Mouse (Mus musculus) forebrain, embryonic 16.5 days (tissue): ENCODE data around the gene Tap1. TPM values are rescaled to one million over a fixed set of nuclear protein-coding genes. Genes with fewer than 3 reads are reported as not detected.
"Not testable (repeated sequence)": the region's sequence is repeated elsewhere in the genome, so short reads cannot be mapped to it uniquely, and the experiment has no call there.

Source experiments
- ATAC-seq: fragments of 200-750 bp; cut with Nextera tagmentation; 2 replicates; pipeline ENCODE4 v1.8.0; 2017; ENCODE audit warnings: mild to moderate bottlenecking, moderate library complexity
- H3K27ac ChIP-seq: fragments of 300-500 bp; sonication (generic); 2 replicates; pipeline ENCODE4 v1.5.1; 2014; ENCODE audit warnings: low read length, control low read depth
- H3K27me3 ChIP-seq: fragments of 300-500 bp; sonication (generic); replicated peaks from 2 replicates; pipeline ENCODE4 v1.6.1; 2014; ENCODE audit warnings: low read length; ENCODE audit not compliant: control insufficient read depth, insufficient read depth
- H3K36me3 ChIP-seq: fragments of 300-500 bp; sonication (generic); 2 replicates; pipeline ENCODE4 v1.6.1; 2014; ENCODE audit not compliant: control insufficient read depth, insufficient read depth
- H3K4me1 ChIP-seq: fragments of 300-500 bp; sonication (generic); replicated peaks from 2 replicates; pipeline ENCODE4 v1.6.1; 2014; ENCODE audit warnings: low read length; ENCODE audit not compliant: control insufficient read depth, insufficient read depth
- H3K4me2 ChIP-seq: fragments of 300-500 bp; sonication (generic); 2 replicates; pipeline ENCODE4 v1.6.1; 2014; ENCODE audit warnings: mild to moderate bottlenecking, low read length, control low read depth
- H3K4me3 ChIP-seq: fragments of 300-500 bp; sonication (generic); replicated peaks from 2 replicates; pipeline ENCODE4 v1.5.1; 2014; ENCODE audit warnings: mild to moderate bottlenecking, low read length, control low read depth
- H3K9ac ChIP-seq: fragments of 300-500 bp; sonication (generic); replicated peaks from 2 replicates; pipeline ENCODE4 v1.6.1; 2014; ENCODE audit warnings: low read depth, low read length, control low read depth
- H3K9me3 ChIP-seq: fragments of 300-500 bp; sonication (generic); 2 replicates; pipeline ENCODE4 v1.6.1; 2016; ENCODE audit warnings: low read length; ENCODE audit not compliant: control insufficient read depth
- WGBS: fragments of 180-500 bp; shearing (Covaris S2); extraction: QIAGEN DNeasy Blood & Tissue Kit; methylation state at CpG from one replicate; pipeline ENCODE4 v1.1.7; 2014; 5-methylcytosine and 5-hydroxymethylcytosine counted together
- polyA plus RNA-seq: library from polyadenylated mRNA; unstranded; fragments of >200 nt; fragmentation: Nextera tagmentation; extraction: Ambion mirVana; gene quantifications from 2 replicates; pipeline ENCODE4 v1.2.1, GENCODE M21; 2015

The Tap1 gene
- polyA plus RNA-seq, 1 experiment from 2014 or later, result 2.6 TPM

DNA sequence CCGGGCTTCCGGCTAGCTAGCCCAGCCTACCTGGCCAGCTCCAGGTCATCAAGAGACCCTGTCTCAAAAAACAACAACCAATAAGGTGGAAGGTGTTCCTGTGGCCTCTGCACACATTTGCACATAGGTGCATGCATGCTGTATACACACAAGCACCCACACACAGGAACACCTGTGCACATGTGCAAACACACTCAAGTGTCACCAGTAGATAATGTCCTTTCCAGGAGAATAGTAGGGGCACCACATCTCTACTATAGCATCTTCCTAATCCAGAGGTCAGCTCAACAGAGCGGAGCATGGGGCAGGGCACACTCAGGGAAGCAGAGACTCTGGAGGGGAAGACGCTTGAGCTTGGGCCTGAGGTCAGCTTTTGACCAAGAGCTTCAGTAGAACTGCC, 43.1 kb upstream of the Tap1 start:
- H3K27ac ChIP-seq, H3K4me2 ChIP-seq, H3K4me1 ChIP-seq, ATAC-seq, H3K9me3 ChIP-seq, H3K36me3 ChIP-seq, H3K9ac ChIP-seq, H3K4me3 ChIP-seq: not testable (repeated sequence)
- WGBS, result 90% methylated on average over 4 of the region's 4 CpGs
- peaks cover 21% of the 10 kb centered on the region for H3K27me3 ChIP-seq

DNA sequence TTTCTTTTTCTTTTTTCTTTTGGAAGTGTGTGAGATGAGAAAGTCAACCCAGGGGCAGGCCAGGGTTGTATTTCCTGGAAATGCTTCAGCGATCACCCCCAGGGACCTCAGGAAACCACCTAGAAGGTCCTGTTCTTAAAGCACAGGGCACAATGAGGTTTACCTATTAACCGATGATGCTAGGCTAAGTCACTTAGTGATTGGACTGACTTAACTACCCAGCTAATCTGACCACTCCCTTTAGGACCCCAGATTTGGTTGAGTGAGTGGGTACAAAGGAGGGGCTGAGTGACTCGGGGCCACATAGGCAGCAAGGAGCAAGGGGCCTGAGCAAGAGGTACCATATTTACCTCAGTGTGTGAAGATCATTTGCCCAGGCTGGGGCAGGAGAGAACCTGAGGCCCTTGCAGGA, 42.4 kb upstream of the Tap1 start:
- H3K9me3 ChIP-seq, result no peaks in the 10 kb centered on the region
- ATAC-seq, result no peak
- 73% methylated on average over 3 of the region's 3 CpGs for WGBS
- H3K9ac ChIP-seq, result no peak overlapping the region
- H3K36me3 ChIP-seq, result no peaks in the 10 kb centered on the region
- H3K4me2 ChIP-seq, result no peak overlapping the region
- no peaks in the 10 kb centered on the region for H3K4me1 ChIP-seq
- H3K27me3 ChIP-seq, result peaks cover 13% of the 10 kb centered on the region
- no peak overlapping the region for H3K27ac ChIP-seq
- no peak overlapping the region for H3K4me3 ChIP-seq

DNA sequence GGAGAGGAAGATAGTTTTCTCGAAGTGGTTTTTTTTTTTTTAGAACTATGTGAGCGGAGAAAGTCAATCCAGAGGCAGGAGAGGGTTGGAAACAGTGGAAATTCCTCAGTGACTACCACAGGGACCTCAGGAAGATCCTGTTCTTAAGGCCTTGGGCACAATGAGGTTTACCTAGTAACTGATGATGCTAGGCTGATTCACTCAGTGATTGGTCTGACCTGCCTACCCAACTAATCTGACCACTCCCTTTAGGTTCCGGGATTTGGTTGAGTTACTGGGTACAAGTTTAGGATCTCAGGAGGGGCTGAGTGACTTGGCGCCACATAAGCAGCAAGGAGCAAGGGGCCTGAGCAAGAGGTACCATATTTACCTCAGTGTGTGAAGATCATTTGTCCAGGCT, 34.4 kb upstream of the Tap1 start, which contains the start of gene H2-DMb1:
Gene H2-DMb1, plus strand, starts transcription at position 150 of the 400 bp plus-strand sequence.
- no peak within 1 kb of the TSS for H3K4me2 ChIP-seq
- no peaks in the 10 kb centered on the region for H3K9me3 ChIP-seq
- ATAC-seq, result no peak
- H3K4me3 ChIP-seq, result no peak within 1 kb of the TSS
- H3K27ac ChIP-seq, result no peak within 1 kb of the TSS
- H3K9ac ChIP-seq, result no peak within 1 kb of the TSS
- 66% methylated on average over 4 of the region's 4 CpGs for WGBS
- no peaks in the 10 kb centered on the region for H3K4me1 ChIP-seq
- no peaks in the 10 kb centered on the region for H3K27me3 ChIP-seq
- no peaks in the 10 kb centered on the region for H3K36me3 ChIP-seq

DNA sequence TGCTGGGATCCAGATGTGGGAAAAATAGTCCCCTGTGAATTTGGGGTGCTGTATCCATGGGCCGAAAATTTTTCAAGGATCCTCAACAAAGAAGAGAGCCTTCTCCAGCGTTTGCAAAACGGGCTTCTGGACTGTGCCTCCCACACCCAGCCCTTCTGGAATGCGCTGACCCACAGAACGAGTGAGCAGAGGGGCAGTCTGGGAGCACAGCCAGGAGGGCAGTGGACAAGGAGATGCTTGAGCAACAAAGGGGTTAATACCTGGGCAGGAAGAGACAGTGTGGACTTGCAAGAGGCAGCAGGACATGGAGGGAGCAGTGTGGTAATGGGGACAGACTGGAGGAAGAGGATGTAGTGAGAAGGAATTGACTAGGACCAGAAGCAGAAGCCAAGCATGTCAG, 31.8 kb upstream of the Tap1 start:
- ATAC-seq, result no peak
- Histone ChIP-seq H3K27me3 (no peaks in the 10 kb centered on the region), H3K9me3 (no peaks in the 10 kb centered on the region), H3K36me3 (no peaks in the 10 kb centered on the region), H3K4me1 (no peaks in the 10 kb centered on the region), H3K4me3 (no peak overlapping the region), H3K9ac (no peak overlapping the region), H3K4me2 (no peak overlapping the region), H3K27ac (no peak overlapping the region)
- 58% methylated on average over 5 of the region's 5 CpGs for WGBS

DNA sequence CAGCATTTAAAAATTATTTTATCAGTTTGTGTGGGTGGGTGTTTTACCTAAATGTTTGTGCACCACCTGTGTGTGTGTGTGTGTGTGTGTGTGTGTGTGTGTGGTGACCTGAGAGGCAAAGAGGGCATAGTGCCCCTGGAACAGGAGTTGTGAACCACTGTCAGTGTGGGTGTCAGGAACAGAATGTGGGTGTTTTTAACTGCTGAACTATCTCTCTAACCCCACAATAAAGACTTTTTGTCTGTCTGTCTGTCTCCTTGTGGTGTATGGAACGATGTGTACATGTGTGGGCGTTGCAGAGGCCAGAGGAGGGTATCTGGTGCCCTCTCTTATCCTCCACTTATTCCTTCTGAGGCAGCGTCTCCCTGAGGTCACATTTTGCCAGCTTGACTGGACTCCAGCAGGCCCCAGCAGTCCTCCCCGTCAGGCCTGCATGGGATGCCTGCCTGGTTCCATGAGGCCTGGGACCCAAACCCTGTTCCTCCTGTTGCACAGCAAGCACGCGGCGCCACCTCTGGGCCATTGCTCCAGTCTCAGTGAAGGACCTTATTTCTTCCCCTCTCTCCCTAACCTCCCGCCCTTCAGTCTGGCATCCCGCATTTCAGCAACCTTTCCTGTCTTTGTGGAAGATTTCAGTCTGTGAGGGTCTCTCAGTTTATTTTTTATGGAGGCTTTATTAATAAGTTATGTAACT, 23.0 kb upstream of the Tap1 start:
- H3K27ac ChIP-seq, result no peak overlapping the region
- no peaks in the 10 kb centered on the region for H3K27me3 ChIP-seq
- no peaks in the 10 kb centered on the region for H3K4me1 ChIP-seq
- H3K9ac ChIP-seq, result no peak overlapping the region
- ATAC-seq, result no peak
- no peaks in the 10 kb centered on the region for H3K36me3 ChIP-seq
- WGBS, result 43% methylated on average over 9 of the region's 9 CpGs
- H3K9me3 ChIP-seq, result no peaks in the 10 kb centered on the region
- H3K4me2 ChIP-seq, result no peak overlapping the region
- no peak overlapping the region for H3K4me3 ChIP-seq

DNA sequence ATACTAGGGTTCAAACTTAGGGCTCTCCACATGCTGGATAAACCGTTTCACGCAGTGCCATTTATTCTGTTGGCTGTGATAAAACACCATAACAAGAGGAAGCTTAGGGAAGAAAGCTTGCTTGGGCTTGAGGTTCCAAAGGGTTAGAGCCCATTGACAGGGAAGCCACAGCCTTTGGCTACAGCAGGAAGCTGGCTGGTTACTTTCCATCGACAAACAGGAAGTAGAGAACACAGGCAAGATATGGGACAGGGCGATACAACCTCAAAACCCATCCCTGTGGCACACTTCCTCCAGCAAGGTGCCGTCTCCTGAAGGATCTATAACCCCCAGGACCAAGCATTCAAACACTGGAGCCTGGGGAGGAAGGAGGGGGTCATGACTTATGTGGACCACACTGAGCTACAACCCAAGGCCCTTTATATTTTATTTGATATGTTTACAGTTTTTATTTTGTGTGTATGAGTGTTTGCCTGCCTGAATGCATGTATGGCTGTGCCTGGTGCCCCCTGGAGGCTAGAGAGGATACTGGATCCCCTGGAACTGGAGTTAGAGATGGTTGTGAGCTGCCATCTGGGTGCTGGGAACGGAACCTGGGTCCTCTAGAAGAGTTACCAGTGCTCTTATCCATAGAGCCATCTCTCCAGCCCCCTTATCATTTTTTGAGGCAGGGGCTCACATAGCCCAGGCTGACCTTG, 22.2 kb upstream of the Tap1 start:
- Histone ChIP-seq H3K9ac (no peak overlapping the region), H3K36me3 (no peaks in the 10 kb centered on the region), H3K4me1 (no peaks in the 10 kb centered on the region), H3K4me2 (no peak overlapping the region), H3K9me3 (no peaks in the 10 kb centered on the region), H3K4me3 (no peak overlapping the region), H3K27ac (no peak overlapping the region), H3K27me3 (no peaks in the 10 kb centered on the region)
- WGBS, result 88% methylated on average over 6 of the region's 6 CpGs
- no peak for ATAC-seq

DNA sequence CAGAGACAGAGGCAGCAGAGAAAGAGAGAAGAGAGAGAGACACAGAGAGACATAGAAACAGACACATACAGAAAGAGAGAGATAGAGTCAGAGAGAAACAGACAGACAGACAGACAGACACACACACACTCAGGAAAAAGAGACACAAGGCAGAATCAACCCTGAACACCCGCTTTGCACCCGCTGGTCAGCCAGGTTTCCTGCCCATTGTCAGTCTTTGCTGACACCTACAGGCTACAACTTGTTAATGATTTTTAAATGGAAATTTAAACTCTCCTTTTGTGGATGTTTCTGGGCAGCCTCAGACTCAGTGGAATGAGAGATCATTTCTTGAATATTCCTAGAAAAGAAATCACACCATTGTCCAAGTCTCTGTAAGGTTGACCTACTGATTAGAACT, 18.1 kb upstream of the Tap1 start:
- Histone ChIP-seq H3K9ac (no peak overlapping the region), H3K9me3 (peaks cover 5% of the 10 kb centered on the region; the same call in 1 of the 2 replicates)
- no peak for ATAC-seq

DNA sequence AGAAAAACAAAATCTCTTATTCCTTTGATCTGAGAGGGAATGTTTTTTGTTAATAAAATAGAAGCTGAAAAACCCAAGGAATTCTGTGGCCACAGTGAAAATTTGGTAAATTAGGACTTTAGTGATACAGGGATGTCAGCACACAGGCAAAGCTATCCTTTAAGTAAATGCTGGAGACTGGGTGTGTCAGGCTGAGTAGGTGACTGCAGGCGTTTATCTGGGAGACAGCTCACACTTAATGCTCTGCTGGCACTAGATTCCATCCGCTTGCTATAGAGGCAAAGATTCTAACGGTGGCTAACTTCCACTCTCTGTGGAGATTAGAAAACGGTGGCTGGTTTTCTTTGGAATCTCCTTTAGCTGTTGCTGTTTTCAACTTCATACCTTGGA, 16.9 kb upstream of the Tap1 start:
- Histone ChIP-seq H3K36me3 (no peaks in the 10 kb centered on the region), H3K9ac (no peak overlapping the region), H3K4me1 (no peaks in the 10 kb centered on the region), H3K4me3 (no peak overlapping the region), H3K9me3 (peaks cover 5% of the 10 kb centered on the region; the same call in 1 of the 2 replicates), H3K27ac (no peak overlapping the region), H3K27me3 (no peaks in the 10 kb centered on the region; the same call in 1 of the 2 replicates), H3K4me2 (no peak overlapping the region)
- WGBS, result 30% methylated on average over 4 of the region's 4 CpGs
- ATAC-seq, result no peak

More for the DNA sequence above, 18.1 kb upstream of the Tap1 start:
- 2% methylated on average over 2 of the region's 2 CpGs for WGBS
- H3K4me1 ChIP-seq, result no peaks in the 10 kb centered on the region
- H3K27ac ChIP-seq, result no peak overlapping the region
- H3K36me3 ChIP-seq, result no peaks in the 10 kb centered on the region
- no peak overlapping the region for H3K4me3 ChIP-seq
- H3K27me3 ChIP-seq, result no peaks in the 10 kb centered on the region; the same call in 1 of the 2 replicates
- H3K4me2 ChIP-seq, result no peak overlapping the region

DNA sequence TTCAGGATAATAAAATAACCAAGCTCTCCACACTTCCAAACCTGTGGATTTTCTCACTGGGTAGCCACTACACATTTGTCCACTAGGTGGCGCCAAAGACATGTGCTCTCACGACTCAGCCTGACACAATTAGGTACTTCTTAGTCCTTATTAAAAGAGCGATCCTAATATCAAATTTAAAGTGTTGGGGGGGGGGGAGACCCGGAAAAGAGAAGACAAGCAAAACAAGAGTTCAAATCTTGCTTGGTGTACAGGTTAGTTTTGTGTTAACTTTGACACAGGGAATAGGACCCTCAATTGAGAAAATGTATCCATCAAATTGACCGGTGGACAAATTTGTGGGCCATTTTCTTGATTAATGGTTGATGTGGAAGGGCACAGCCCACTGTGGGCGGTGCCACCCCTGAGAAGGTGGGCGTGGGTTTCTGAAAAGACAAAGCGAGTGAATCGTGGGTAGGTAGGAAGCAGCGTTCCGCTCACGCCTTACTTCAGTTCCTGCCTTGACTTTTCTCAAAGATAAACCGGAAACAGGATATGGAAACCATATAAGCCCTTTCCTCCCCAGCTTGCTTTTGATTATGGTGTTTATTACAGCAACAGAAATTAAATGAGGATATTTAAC, 16.4 kb upstream of the Tap1 start:
- 42% methylated on average over 13 of the region's 13 CpGs for WGBS
- Histone ChIP-seq H3K27ac (no peak overlapping the region), H3K9me3 (peaks cover 5% of the 10 kb centered on the region; the same call in 1 of the 2 replicates), H3K36me3 (no peaks in the 10 kb centered on the region), H3K27me3 (no peaks in the 10 kb centered on the region; the same call in 1 of the 2 replicates), H3K9ac (no peak overlapping the region), H3K4me3 (no peak overlapping the region), H3K4me1 (no peaks in the 10 kb centered on the region), H3K4me2 (no peak overlapping the region)
- no peak for ATAC-seq
